Mouse (Mus musculus) testis, adult 2 months (tissue): ENCODE data around the gene Ephx3.

ENCODE experiments used
- CTCF ChIP-seq: fragments of 200-500 bp; IDR thresholded peaks from 2 replicates; pipeline ENCODE4 v1.5.1; 2012; ENCODE audit warnings: low read depth, mild to moderate bottlenecking, inconsistent platforms, low read length, moderate library complexity; ENCODE audit not compliant: control insufficient read depth, insufficient read depth, insufficient replicate concordance
- POLR2A ChIP-seq: fragments of 200-500 bp; IDR thresholded peaks from 2 replicates; pipeline ENCODE4 v1.6.1; 2012; ENCODE audit warnings: low read depth, mild to moderate bottlenecking, inconsistent platforms, low read length, moderate library complexity; ENCODE audit not compliant: control insufficient read depth

- TF ChIP-seq CTCF (peak; percentile 86; the same call in 1 of the 2 replicates), POLR2A (no peak)
Measured at GRCm38 (mm10) chr17:32142907-32143854, 46.2 kb downstream of the Ephx3 start.
